Mouse (Mus musculus) spleen, adult 2 months (tissue): ENCODE measurements at regions not wholly inside any gene's neighbourhood (a gene's known extent, or its start where the extent isn't known, plus 50 kb on each side); places are given as distances from the start of the nearest gene placed in this dataset.

Source experiments
- CTCF ChIP-seq: fragments of 200-500 bp; IDR thresholded peaks from 2 replicates; pipeline ENCODE4 v1.5.1; 2011; ENCODE audit warnings: mild to moderate bottlenecking, inconsistent platforms; ENCODE audit not compliant: insufficient read depth, insufficient read length, insufficient replicate concordance; ENCODE audit errors: extremely low read depth
- POLR2A ChIP-seq: fragments of 200-500 bp; IDR thresholded peaks from 2 replicates; pipeline ENCODE4 v1.6.1; 2011; ENCODE audit warnings: low read depth, low read length, inconsistent platforms

DNA sequence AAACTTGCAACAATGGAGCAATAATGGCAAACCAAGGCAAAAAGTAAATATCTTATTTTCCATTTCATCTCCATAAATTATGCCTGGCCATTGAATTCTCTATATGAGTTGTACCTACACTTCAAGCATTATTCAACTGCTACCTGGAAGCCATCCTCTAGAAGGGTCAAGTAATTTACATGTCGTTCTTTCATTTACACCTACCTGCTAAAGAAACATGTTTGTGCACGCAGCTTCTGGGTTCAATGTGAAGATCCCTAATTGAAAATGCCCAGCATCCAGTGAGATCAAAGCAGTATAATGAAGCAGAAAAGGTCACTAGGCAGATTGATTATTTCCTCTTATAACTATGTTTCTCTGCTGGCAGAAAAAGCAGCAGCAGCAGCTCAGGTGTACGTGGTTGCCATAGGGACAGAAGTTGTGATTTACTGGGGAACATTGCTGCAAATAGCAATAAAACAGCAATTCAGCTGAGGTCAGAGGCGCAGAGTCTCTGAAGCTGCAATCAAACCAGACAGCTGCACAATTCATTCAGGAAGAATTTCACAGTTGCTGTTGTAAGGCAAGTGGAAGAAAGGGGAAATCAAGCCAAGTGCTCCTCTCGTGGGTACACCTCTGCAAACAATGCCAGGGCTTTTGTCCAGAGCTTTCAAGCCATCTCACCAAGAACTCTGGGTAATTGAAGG is 386.1 kb downstream of the Gm21750 start:
- TF ChIP-seq CTCF (no peak), POLR2A (no peak)
